Mouse (Mus musculus) intestine, embryonic 14.5 days (tissue): ENCODE measurements around the gene Tsfm. TPM values are rescaled to one million over a fixed set of nuclear protein-coding genes. Genes with fewer than 3 reads are reported as not detected.

Experiments
- ATAC-seq: fragments of 200-750 bp; cut with Nextera tagmentation; replicated peaks from 2 replicates; pipeline ENCODE4 v1.8.0; 2017; ENCODE audit warnings: low read depth, moderate number of reproducible peaks, moderate TSS enrichment, moderate library complexity; ENCODE audit not compliant: low FRiP score, low TSS enrichment
- DNase-seq: peaks from one replicate; pipeline ENCODE4 v3.0.0-alpha.2; 2018; ENCODE audit warnings: low spot score
- H3K27ac ChIP-seq: fragments of 300-500 bp; sonication (generic); 2 replicates; pipeline ENCODE4 v1.5.1; 2014; ENCODE audit warnings: low read depth, mild to moderate bottlenecking, control low read depth
- H3K27me3 ChIP-seq: fragments of 300-500 bp; sonication (generic); replicated peaks from 2 replicates; pipeline ENCODE4 v1.6.1; 2014; ENCODE audit warnings: low read length, control low read depth; ENCODE audit not compliant: control insufficient read depth, insufficient read depth
- H3K36me3 ChIP-seq: fragments of 300-500 bp; sonication (generic); 2 replicates; pipeline ENCODE4 v1.6.1; 2014; ENCODE audit warnings: low read length, control low read depth; ENCODE audit not compliant: control insufficient read depth, insufficient read depth
- H3K4me1 ChIP-seq: fragments of 300-500 bp; sonication (generic); replicated peaks from 2 replicates; pipeline ENCODE4 v1.6.1; 2014; ENCODE audit warnings: low read length, control low read depth, mixed read lengths; ENCODE audit not compliant: control insufficient read depth, insufficient read depth
- H3K4me2 ChIP-seq: fragments of 300-500 bp; sonication (generic); 2 replicates; pipeline ENCODE4 v1.6.1; 2014; ENCODE audit warnings: low read length
- H3K4me3 ChIP-seq: fragments of 300-500 bp; sonication (generic); 2 replicates; pipeline ENCODE4 v1.5.1; 2014; ENCODE audit warnings: low read depth, low read length, control low read depth, mixed read lengths
- H3K9ac ChIP-seq: fragments of 300-500 bp; sonication (generic); 2 replicates; pipeline ENCODE4 v1.6.1; 2014; ENCODE audit warnings: mild to moderate bottlenecking, low read length
- H3K9me3 ChIP-seq: fragments of 300-500 bp; sonication (generic); 2 replicates; pipeline ENCODE4 v1.6.1; 2016; ENCODE audit warnings: low read length, control low read depth; ENCODE audit not compliant: control insufficient read depth
- WGBS: fragments of 180-500 bp; shearing (Covaris S2); extraction: QIAGEN DNeasy Blood & Tissue Kit; methylation state at CpG from one replicate; pipeline ENCODE4 v1.1.7; 2014; 5-methylcytosine and 5-hydroxymethylcytosine counted together
- polyA plus RNA-seq: library from polyadenylated mRNA; unstranded; fragments of >200 nt; fragmentation: Nextera tagmentation; extraction: Ambion mirVana; gene quantifications from 2 replicates; pipeline ENCODE4 v1.2.1, GENCODE M21; 2014

Gene Tsfm
- polyA plus RNA-seq, 1 experiment from 2014 or later = 86.3 TPM

- peaks cover 22% of the 10 kb centered on the region for H3K36me3 ChIP-seq
- WGBS = 2% methylated on average over 56 of the region's 72 CpGs
- 0 out of 2 replicates have a peak within 1 kb of the TSS, but pooled peaks have one; percentile 47 for H3K27ac ChIP-seq
- H3K4me3 ChIP-seq = peak within 1 kb of the TSS; percentile 68
- peak within 1 kb of the TSS; percentile 77 for H3K9ac ChIP-seq
- peak within 1 kb of the TSS; percentile 85 for H3K4me2 ChIP-seq
- peaks cover 25% of the 10 kb centered on the region for H3K4me1 ChIP-seq
- H3K9me3 ChIP-seq = no peaks in the 10 kb centered on the region
- ATAC-seq = peak; percentile 17
- H3K27me3 ChIP-seq = 0 out of 2 replicates have a peak, but pooled peaks cover 3% of the 10 kb centered on the region
- peak; percentile 82 for DNase-seq
These were observed 29.6 kb upstream of the Tsfm start, which contains the start of gene March9 for GRCm38 (mm10) chr10:127059968-127060916. March9 (minus strand) TSS chr10:127060184.

GRCm38 (mm10) chr10:127059174-127059967 lies 28.7 kb upstream of the Tsfm start:
- H3K9ac ChIP-seq = peak overlapping the region; percentile 77
- ATAC-seq = no peak
- H3K27ac ChIP-seq = 0 out of 2 replicates have a peak overlapping the region, but pooled peaks have one; percentile 47
- WGBS = under 1% methylated on average over 63 of the region's 92 CpGs
- no peak for DNase-seq
- no peaks in the 10 kb centered on the region for H3K9me3 ChIP-seq
- H3K36me3 ChIP-seq = peaks cover 17% of the 10 kb centered on the region
- peak overlapping the region; percentile 68 for H3K4me3 ChIP-seq
- H3K27me3 ChIP-seq = 0 out of 2 replicates have a peak, but pooled peaks cover 3% of the 10 kb centered on the region
- H3K4me1 ChIP-seq = peaks cover 18% of the 10 kb centered on the region
- peak overlapping the region; percentile 85 for H3K4me2 ChIP-seq

GRCm38 (mm10) chr10:127058708-127059107 lies 28.1 kb upstream of the Tsfm start:
- 8% methylated on average over 8 of the region's 8 CpGs for WGBS

GRCm38 (mm10) chr10:127058161-127058560 lies 27.5 kb upstream of the Tsfm start:
- H3K36me3 ChIP-seq = peaks cover 21% of the 10 kb centered on the region
- ATAC-seq (no peak), DNase-seq (peak; percentile 91)
- no peak overlapping the region for H3K27ac ChIP-seq
- H3K4me1 ChIP-seq = peaks cover 18% of the 10 kb centered on the region
- H3K27me3 ChIP-seq = 0 out of 2 replicates have a peak, but pooled peaks cover 3% of the 10 kb centered on the region
- no peak overlapping the region for H3K9ac ChIP-seq
- H3K9me3 ChIP-seq = no peaks in the 10 kb centered on the region
- H3K4me2 ChIP-seq = peak overlapping the region; percentile 85
- H3K4me3 ChIP-seq = peak overlapping the region; percentile 68
- WGBS = under 1% methylated on average over 9 of the region's 9 CpGs

More at GRCm38 (mm10) chr10:127058708-127059107, 28.1 kb upstream of the Tsfm start:
- Histone ChIP-seq H3K27me3 (0 out of 2 replicates have a peak, but pooled peaks cover 3% of the 10 kb centered on the region), H3K4me1 (peaks cover 18% of the 10 kb centered on the region), H3K9ac (no peak overlapping the region), H3K9me3 (no peaks in the 10 kb centered on the region), H3K27ac (no peak overlapping the region), H3K4me2 (peak overlapping the region; percentile 85), H3K36me3 (peaks cover 21% of the 10 kb centered on the region), H3K4me3 (peak overlapping the region; percentile 68)
- no peak for DNase-seq
- no peak for ATAC-seq

GRCm38 (mm10) chr10:127056490-127056889 lies 25.9 kb upstream of the Tsfm start:
- H3K27ac ChIP-seq = no peak overlapping the region
- DNase-seq = no peak
- H3K4me3 ChIP-seq = no peak overlapping the region
- peaks cover 10% of the 10 kb centered on the region for H3K4me1 ChIP-seq
- peaks cover 12% of the 10 kb centered on the region; the same call in 1 of the 2 replicates for H3K27me3 ChIP-seq
- 88% methylated on average over 20 of the region's 20 CpGs for WGBS
- H3K36me3 ChIP-seq = peaks cover 21% of the 10 kb centered on the region
- ATAC-seq = no peak
- H3K9ac ChIP-seq = no peak overlapping the region
- no peaks in the 10 kb centered on the region for H3K9me3 ChIP-seq
- no peak overlapping the region for H3K4me2 ChIP-seq

- H3K9me3 ChIP-seq = no peaks in the 10 kb centered on the region
These were observed 24.8 kb upstream of the Tsfm start for GRCm38 (mm10) chr10:127055406-127055805.

GRCm38 (mm10) chr10:127054646-127055045 lies 24.0 kb upstream of the Tsfm start:
- Histone ChIP-seq H3K4me3 (no peak overlapping the region), H3K27ac (no peak overlapping the region), H3K9ac (no peak overlapping the region), H3K36me3 (peaks cover 21% of the 10 kb centered on the region), H3K4me1 (peaks cover 10% of the 10 kb centered on the region), H3K4me2 (no peak overlapping the region), H3K9me3 (no peaks in the 10 kb centered on the region), H3K27me3 (peaks cover 27% of the 10 kb centered on the region)
- DNase-seq (no peak), ATAC-seq (no peak)
- 52% methylated on average over 4 of the region's 4 CpGs for whole genome bisulfite sequencing

More at GRCm38 (mm10) chr10:127055406-127055805, 24.8 kb upstream of the Tsfm start:
- Histone ChIP-seq H3K4me1 (peaks cover 10% of the 10 kb centered on the region), H3K27ac (no peak overlapping the region), H3K36me3 (peaks cover 21% of the 10 kb centered on the region), H3K4me3 (no peak overlapping the region), H3K9ac (no peak overlapping the region), H3K27me3 (peaks cover 21% of the 10 kb centered on the region), H3K4me2 (no peak overlapping the region)
- 90% methylated on average over 8 of the region's 8 CpGs for WGBS
- ATAC-seq (no peak), DNase-seq (no peak)

GRCm38 (mm10) chr10:127050119-127050474 lies 19.5 kb upstream of the Tsfm start:
- Histone ChIP-seq H3K4me2 (no peak overlapping the region), H3K9me3 (no peaks in the 10 kb centered on the region), H3K9ac (no peak overlapping the region), H3K27ac (no peak overlapping the region), H3K4me1 (no peaks in the 10 kb centered on the region), H3K36me3 (peaks cover 12% of the 10 kb centered on the region; the same call in 1 of the 2 replicates), H3K4me3 (no peak overlapping the region), H3K27me3 (peaks cover 51% of the 10 kb centered on the region)
- no peak for DNase-seq
- 19% methylated on average over 10 of the region's 10 CpGs for WGBS
- ATAC-seq = no peak; the same call in 1 of the 2 replicates
